Mouse (Mus musculus): ENCODE data around the gene Zfp14.

DNA sequence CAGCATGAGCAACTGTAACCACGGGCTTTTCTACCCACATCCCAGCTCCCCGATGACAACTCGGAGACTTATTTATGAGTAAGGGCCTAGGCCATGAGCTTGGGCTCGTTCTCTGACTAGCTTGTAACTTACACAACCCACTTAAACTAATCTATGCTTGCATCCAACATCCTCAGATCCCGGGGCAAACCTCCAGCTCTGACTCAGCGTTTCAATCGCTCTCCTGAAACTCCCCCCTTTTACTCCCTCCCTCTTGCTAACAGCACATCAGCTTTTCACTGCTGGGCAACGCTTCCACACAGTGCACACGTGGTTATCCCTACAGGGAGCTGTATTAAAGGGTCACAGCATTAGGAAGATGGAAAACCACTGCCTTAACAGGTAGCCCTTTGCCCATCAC lies 35.3 kb upstream of the Zfp14 start:
- TF ChIP-seq CTCF (IDR thresholded peaks at IDR 0.05; ENCODE audit: low read depth, low read length) (no peak), POLR2AphosphoS5 (IDR thresholded peaks at IDR 0.05; ENCODE audit: insufficient replicate concordance, low read depth, low read length) (no peak)

All from G1E (cell line).